Mouse (Mus musculus): ENCODE measurements around the gene Fndc11. TPM values are rescaled to one million over a fixed set of nuclear protein-coding genes. Genes with fewer than 3 reads are reported as not detected.

Gene Fndc11
- polyA plus RNA-seq, 1 experiment from 2014 or later = not detected

GRCm38 (mm10) chr2:181228335-181228734, 8.5 kb downstream of the Fndc11 start:
- Histone ChIP-seq H3K4me3 (ENCODE audit: low read depth, low read length) (no peak overlapping the region), H3K9ac (ENCODE audit: low read length) (no peak overlapping the region), H3K9me3 (ENCODE audit: control insufficient read depth, low read length) (no peaks in the 10 kb centered on the region), H3K4me1 (replicated peaks; ENCODE audit: control insufficient read depth, insufficient read depth, low read length) (no peaks in the 10 kb centered on the region), H3K27ac (ENCODE audit: low read depth) (no peak overlapping the region), H3K4me2 (ENCODE audit: low read length) (no peak overlapping the region), H3K27me3 (replicated peaks; ENCODE audit: control insufficient read depth, insufficient read depth, low read length) (no peaks in the 10 kb centered on the region), H3K36me3 (ENCODE audit: control insufficient read depth, insufficient read depth, low read length) (peaks cover 20% of the 10 kb centered on the region)
- no peak for ATAC-seq (replicated peaks; ENCODE audit: low FRiP score, low TSS enrichment, low read depth)
- DNase-seq (ENCODE audit: low spot score) = no peak
- WGBS = 76% methylated on average over 1 of the region's 1 CpGs

GRCm38 (mm10) chr2:181231171-181231570, 11.4 kb downstream of the Fndc11 start:
- H3K27me3 ChIP-seq (replicated peaks; ENCODE audit: control insufficient read depth, insufficient read depth, low read length) = no peaks in the 10 kb centered on the region
- WGBS = 78% methylated on average over 20 of the region's 20 CpGs
- ATAC-seq (replicated peaks; ENCODE audit: low FRiP score, low TSS enrichment, low read depth) (no peak), DNase-seq (ENCODE audit: low spot score) (no peak)
- no peaks in the 10 kb centered on the region for H3K4me1 ChIP-seq (replicated peaks; ENCODE audit: control insufficient read depth, insufficient read depth, low read length)
- no peak overlapping the region for H3K4me3 ChIP-seq (ENCODE audit: low read depth, low read length)
- H3K4me2 ChIP-seq (ENCODE audit: low read length) = no peak overlapping the region
- H3K9ac ChIP-seq (ENCODE audit: low read length) = no peak overlapping the region
- H3K9me3 ChIP-seq (ENCODE audit: control insufficient read depth, low read length) = no peaks in the 10 kb centered on the region
- H3K27ac ChIP-seq (ENCODE audit: low read depth) = no peak overlapping the region
- peaks cover 30% of the 10 kb centered on the region for H3K36me3 ChIP-seq (ENCODE audit: control insufficient read depth, insufficient read depth, low read length)

- Histone ChIP-seq H3K9ac (ENCODE audit: low read length) (no peak overlapping the region), H3K4me3 (ENCODE audit: low read depth, low read length) (no peak overlapping the region), H3K4me2 (ENCODE audit: low read length) (no peak overlapping the region), H3K36me3 (ENCODE audit: control insufficient read depth, insufficient read depth, low read length) (peaks cover 31% of the 10 kb centered on the region), H3K4me1 (replicated peaks; ENCODE audit: control insufficient read depth, insufficient read depth, low read length) (no peaks in the 10 kb centered on the region), H3K9me3 (ENCODE audit: control insufficient read depth, low read length) (no peaks in the 10 kb centered on the region), H3K27me3 (replicated peaks; ENCODE audit: control insufficient read depth, insufficient read depth, low read length) (no peaks in the 10 kb centered on the region), H3K27ac (ENCODE audit: low read depth) (no peak overlapping the region)
- 91% methylated on average over 15 of the region's 15 CpGs for WGBS
- ATAC-seq (replicated peaks; ENCODE audit: low FRiP score, low TSS enrichment, low read depth) (no peak), DNase-seq (ENCODE audit: low spot score) (no peak)
Observed at GRCm38 (mm10) chr2:181233443-181233842, 13.6 kb downstream of the Fndc11 start.

GRCm38 (mm10) chr2:181234680-181235079, 14.9 kb downstream of the Fndc11 start:
- no peak overlapping the region for H3K4me3 ChIP-seq (ENCODE audit: low read depth, low read length)
- no peaks in the 10 kb centered on the region for H3K4me1 ChIP-seq (replicated peaks; ENCODE audit: control insufficient read depth, insufficient read depth, low read length)
- H3K36me3 ChIP-seq (ENCODE audit: control insufficient read depth, insufficient read depth, low read length) = peaks cover 23% of the 10 kb centered on the region
- no peaks in the 10 kb centered on the region for H3K27me3 ChIP-seq (replicated peaks; ENCODE audit: control insufficient read depth, insufficient read depth, low read length)
- H3K27ac ChIP-seq (ENCODE audit: low read depth) = no peak overlapping the region
- no peak overlapping the region for H3K9ac ChIP-seq (ENCODE audit: low read length)
- H3K9me3 ChIP-seq (ENCODE audit: control insufficient read depth, low read length) = no peaks in the 10 kb centered on the region
- H3K4me2 ChIP-seq (ENCODE audit: low read length) = no peak overlapping the region
- ATAC-seq (replicated peaks; ENCODE audit: low FRiP score, low TSS enrichment, low read depth) = no peak
- DNase-seq (ENCODE audit: low spot score) = no peak
- 86% methylated on average over 11 of the region's 11 CpGs for WGBS

- no peak for ATAC-seq (replicated peaks; ENCODE audit: low FRiP score, low TSS enrichment, low read depth)
- Histone ChIP-seq H3K36me3 (ENCODE audit: control insufficient read depth, insufficient read depth, low read length) (peaks cover 17% of the 10 kb centered on the region), H3K9me3 (ENCODE audit: control insufficient read depth, low read length) (no peaks in the 10 kb centered on the region), H3K4me2 (ENCODE audit: low read length) (no peak overlapping the region), H3K27ac (ENCODE audit: low read depth) (no peak overlapping the region), H3K4me3 (ENCODE audit: low read depth, low read length) (no peak overlapping the region), H3K4me1 (replicated peaks; ENCODE audit: control insufficient read depth, insufficient read depth, low read length) (no peaks in the 10 kb centered on the region), H3K9ac (ENCODE audit: low read length) (no peak overlapping the region), H3K27me3 (replicated peaks; ENCODE audit: control insufficient read depth, insufficient read depth, low read length) (no peaks in the 10 kb centered on the region)
- WGBS = 85% methylated on average over 23 of the region's 23 CpGs
- no peak for DNase-seq (ENCODE audit: low spot score)
Observed at GRCm38 (mm10) chr2:181235681-181236566, 16.1 kb downstream of the Fndc11 start.

GRCm38 (mm10) chr2:181237251-181238014, 17.6 kb downstream of the Fndc11 start:
- H3K9ac ChIP-seq (ENCODE audit: low read length) = no peak overlapping the region
- 86% methylated on average over 17 of the region's 17 CpGs for WGBS

GRCm38 (mm10) chr2:181238091-181238610, 18.3 kb downstream of the Fndc11 start:
- no peak overlapping the region for H3K27ac ChIP-seq (ENCODE audit: low read depth)
- H3K9me3 ChIP-seq (ENCODE audit: control insufficient read depth, low read length) = no peaks in the 10 kb centered on the region
- peaks cover 10% of the 10 kb centered on the region; the same call in 1 of the 2 replicates for H3K4me1 ChIP-seq (replicated peaks; ENCODE audit: control insufficient read depth, insufficient read depth, low read length)
- ATAC-seq (replicated peaks; ENCODE audit: low FRiP score, low TSS enrichment, low read depth) = no peak
- no peak overlapping the region for H3K4me2 ChIP-seq (ENCODE audit: low read length)
- H3K4me3 ChIP-seq (ENCODE audit: low read depth, low read length) = no peak overlapping the region
- DNase-seq (ENCODE audit: low spot score) = no peak
- H3K9ac ChIP-seq (ENCODE audit: low read length) = no peak overlapping the region
- 82% methylated on average over 10 of the region's 10 CpGs for WGBS
- peaks cover 16% of the 10 kb centered on the region for H3K36me3 ChIP-seq (ENCODE audit: control insufficient read depth, insufficient read depth, low read length)
- H3K27me3 ChIP-seq (replicated peaks; ENCODE audit: control insufficient read depth, insufficient read depth, low read length) = no peaks in the 10 kb centered on the region

More at GRCm38 (mm10) chr2:181237251-181238014, 17.6 kb downstream of the Fndc11 start:
- Histone ChIP-seq H3K9me3 (ENCODE audit: control insufficient read depth, low read length) (no peaks in the 10 kb centered on the region), H3K4me3 (ENCODE audit: low read depth, low read length) (no peak overlapping the region), H3K4me2 (ENCODE audit: low read length) (no peak overlapping the region), H3K27ac (ENCODE audit: low read depth) (no peak overlapping the region), H3K4me1 (replicated peaks; ENCODE audit: control insufficient read depth, insufficient read depth, low read length) (peaks cover 8% of the 10 kb centered on the region; the same call in 1 of the 2 replicates), H3K27me3 (replicated peaks; ENCODE audit: control insufficient read depth, insufficient read depth, low read length) (no peaks in the 10 kb centered on the region), H3K36me3 (ENCODE audit: control insufficient read depth, insufficient read depth, low read length) (peaks cover 17% of the 10 kb centered on the region)
- ATAC-seq (replicated peaks; ENCODE audit: low FRiP score, low TSS enrichment, low read depth) (no peak), DNase-seq (ENCODE audit: low spot score) (no peak)

GRCm38 (mm10) chr2:181238861-181239260, 19.0 kb downstream of the Fndc11 start:
- Histone ChIP-seq H3K36me3 (ENCODE audit: control insufficient read depth, insufficient read depth, low read length) (peaks cover 9% of the 10 kb centered on the region), H3K4me3 (ENCODE audit: low read depth, low read length) (no peak overlapping the region)
- 79% methylated on average over 2 of the region's 2 CpGs for WGBS

More at GRCm38 (mm10) chr2:181238861-181239260, 19.0 kb downstream of the Fndc11 start:
- ATAC-seq (replicated peaks; ENCODE audit: low FRiP score, low TSS enrichment, low read depth) (no peak), DNase-seq (ENCODE audit: low spot score) (no peak)
- Histone ChIP-seq H3K4me2 (ENCODE audit: low read length) (no peak overlapping the region), H3K27ac (ENCODE audit: low read depth) (no peak overlapping the region), H3K27me3 (replicated peaks; ENCODE audit: control insufficient read depth, insufficient read depth, low read length) (no peaks in the 10 kb centered on the region), H3K4me1 (replicated peaks; ENCODE audit: control insufficient read depth, insufficient read depth, low read length) (peaks cover 12% of the 10 kb centered on the region; the same call in 1 of the 2 replicates), H3K9me3 (ENCODE audit: control insufficient read depth, low read length) (no peaks in the 10 kb centered on the region), H3K9ac (ENCODE audit: low read length) (no peak overlapping the region)

Data from intestine, embryonic 14.5 days (tissue).